In the genomic region with DNA sequence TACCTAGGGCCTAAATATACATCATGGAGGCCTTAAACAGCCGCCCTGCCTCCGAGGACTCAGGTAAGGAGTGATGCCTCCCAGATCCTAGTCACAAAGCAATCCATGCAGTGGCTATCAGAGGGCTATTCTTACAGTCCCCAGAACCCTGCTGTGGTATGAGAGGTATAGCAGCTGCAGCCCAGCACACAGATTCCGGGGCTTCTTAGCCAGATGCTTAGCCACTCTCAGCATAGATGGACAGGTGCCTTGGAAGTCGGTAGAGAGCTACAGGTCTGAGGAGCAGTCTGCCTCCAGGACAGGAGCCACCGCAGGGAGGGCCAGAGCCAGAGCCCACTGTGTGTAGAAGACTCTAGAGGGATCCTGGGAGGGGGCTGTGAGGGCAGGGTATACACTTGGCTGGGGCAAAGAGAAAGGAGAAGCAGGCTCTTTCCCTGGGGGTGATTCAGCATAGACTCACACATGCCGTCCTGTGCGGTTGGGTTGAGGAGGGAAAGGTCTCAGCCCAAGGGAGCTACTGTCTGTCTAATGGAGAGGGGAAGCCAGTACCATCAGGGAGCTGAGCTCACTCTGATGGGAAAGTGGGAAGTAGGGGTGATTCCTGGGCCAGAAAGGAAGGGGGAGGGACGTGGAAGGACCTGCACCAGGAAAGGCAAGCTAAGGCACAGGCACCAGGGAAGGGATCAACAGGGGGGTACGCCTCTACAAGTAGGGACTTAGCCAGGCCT, we compare ENCODE assay signal across 9 mouse cellular contexts. TPM values are rescaled to one million over a fixed set of nuclear protein-coding genes. Genes with fewer than 3 reads are reported as not detected.
DNase-seq lines count a peak whose midpoint lies in the region; ATAC-seq and TF ChIP-seq lines count a peak whose summit lies in the region.
"Had no signal": no experiment of that assay in that cellular context is flagged by ENCODE, and none has a peak within 500 bp of the region (broad histone marks: within the 10 kb centered on the region; RNA-seq: fewer than 3 reads in every experiment).

No protein-coding gene starts in this region.

- no peaks in the 10 kb centered on the region for H3K27me3 ChIP-seq in heart, embryonic 12.5 days (replicated peaks)
- H3K27me3 ChIP-seq in C2C12 (ENCODE audit: control insufficient read depth, insufficient read depth, insufficient read length): no peaks in the 10 kb centered on the region
- H3K27me3 ChIP-seq in forebrain, embryonic 16.5 days (replicated peaks; ENCODE audit: control insufficient read depth, insufficient read depth, low read length): no peaks in the 10 kb centered on the region
- H3K27me3 ChIP-seq in liver, postnatal 0 days (ENCODE audit: insufficient read depth, low read length): no peaks in the 10 kb centered on the region

- WGBS in heart, embryonic 12.5 days: 53% methylated on average over 9 of the region's 9 CpGs
- 73% methylated on average over 9 of the region's 9 CpGs for WGBS in forebrain, embryonic 16.5 days
- WGBS in liver, postnatal 0 days (ENCODE audit: insufficient replicate concordance): 62% methylated on average over 9 of the region's 9 CpGs

- intact Hi-C loops in heart, postnatal 25 days (cut with DNase I): no loop called here

- H3K27ac ChIP-seq in heart, embryonic 12.5 days (ENCODE audit: poor library complexity, severe bottlenecking): peak overlapping the region; percentile 96
- H3K27ac ChIP-seq in forebrain, embryonic 16.5 days (ENCODE audit: low read length): no peak overlapping the region
- H3K27ac ChIP-seq in liver, postnatal 0 days (ENCODE audit: low read depth): peak overlapping the region; percentile 87

- no peak overlapping the region for H3K4me3 ChIP-seq in heart, embryonic 12.5 days
- no peak overlapping the region for H3K4me3 ChIP-seq in C2C12 (ENCODE audit: insufficient read depth, poor library complexity, severe bottlenecking)
- H3K4me3 ChIP-seq in forebrain, embryonic 16.5 days (replicated peaks; ENCODE audit: low read length): no peak overlapping the region
- no peak overlapping the region for H3K4me3 ChIP-seq in liver, postnatal 0 days (ENCODE audit: low read depth, low read length)

- peak overlapping the region; percentile 40; the same call in 1 of the 2 replicates for H3K4me2 ChIP-seq in heart, embryonic 12.5 days
- H3K4me2 ChIP-seq in forebrain, embryonic 16.5 days (ENCODE audit: low read length): no peak overlapping the region
- H3K4me2 ChIP-seq in liver, postnatal 0 days (ENCODE audit: low read depth, low read length): peak overlapping the region; percentile 4; the same call in 1 of the 2 replicates

- no peak for ATAC-seq in heart, embryonic 12.5 days (ENCODE audit: insufficient number of reproducible peaks, low FRiP score)
- ATAC-seq in forebrain, embryonic 16.5 days: no peak
- ATAC-seq in liver, postnatal 0 days: no peak

- peaks cover 99% of the 10 kb centered on the region for H3K4me1 ChIP-seq in heart, embryonic 12.5 days (replicated peaks)
- peaks cover 42% of the 10 kb centered on the region for H3K4me1 ChIP-seq in forebrain, embryonic 16.5 days (replicated peaks; ENCODE audit: control insufficient read depth, insufficient read depth, low read length)
- peaks cover 96% of the 10 kb centered on the region for H3K4me1 ChIP-seq in liver, postnatal 0 days (ENCODE audit: insufficient read depth)

- peak overlapping the region; percentile 51 for H3ac ChIP-seq in C2C12 (ENCODE audit: control insufficient read depth, insufficient read length, low read depth)

- peaks cover 99% of the 10 kb centered on the region for H3K79me2 ChIP-seq in C2C12 (ENCODE audit: control insufficient read depth, insufficient read depth)

- H3K36me3 ChIP-seq in heart, embryonic 12.5 days: no peaks in the 10 kb centered on the region; the same call in 1 of the 2 replicates
- no peaks in the 10 kb centered on the region for H3K36me3 ChIP-seq in C2C12 (ENCODE audit: control insufficient read depth, insufficient read depth)
- no peaks in the 10 kb centered on the region for H3K36me3 ChIP-seq in forebrain, embryonic 16.5 days (ENCODE audit: control insufficient read depth, insufficient read depth)
- no peaks in the 10 kb centered on the region for H3K36me3 ChIP-seq in liver, postnatal 0 days (replicated peaks; ENCODE audit: insufficient read depth, low read length)

- H3K9ac ChIP-seq in heart, embryonic 12.5 days: peak overlapping the region; percentile 61
- H3K9ac ChIP-seq in forebrain, embryonic 16.5 days (replicated peaks; ENCODE audit: low read depth, low read length): peak overlapping the region; percentile 15; the same call in 1 of the 2 replicates
- H3K9ac ChIP-seq in liver, postnatal 0 days (replicated peaks): peak overlapping the region; percentile 35

- H3K9me3 ChIP-seq in heart, embryonic 12.5 days (replicated peaks): no peaks in the 10 kb centered on the region
- no peaks in the 10 kb centered on the region for H3K9me3 ChIP-seq in forebrain, embryonic 16.5 days (ENCODE audit: control insufficient read depth, low read length)
- H3K9me3 ChIP-seq in liver, postnatal 0 days (ENCODE audit: low read length): no peaks in the 10 kb centered on the region

- no peak for TF ChIP-seq EP300 in liver, postnatal 0 days (IDR thresholded peaks at IDR 0.05; ENCODE audit: low read depth)

- DNase-seq in heart, postnatal 25 days (ENCODE audit: low spot score): no peak
- DNase-seq in liver, postnatal 0 days: no peak
- DNase-seq in left cerebral cortex, adult 8-10 months (ENCODE audit: low spot score in 2 of 2): no peak
- DNase-seq in thymus, postnatal 4 days: no peak
- no peak for DNase-seq in cerebellum, adult 18-20 months
- DNase-seq: lung, postnatal 4 days had no signal

- H3K79me3 ChIP-seq in C2C12 (ENCODE audit: low read depth): peaks cover 82% of the 10 kb centered on the region

- no peak for TF ChIP-seq CTCF in C2C12 (IDR thresholded peaks at IDR 0.05; ENCODE audit: control insufficient read depth, insufficient read depth, insufficient read length)
- no peak for TF ChIP-seq CTCF in liver, postnatal 0 days (IDR thresholded peaks at IDR 0.05; ENCODE audit: low read depth)

TF ChIP-seq in C2C12, 6 proteins besides CTCF, POLR2A, EP300 and RAD21:
- TF ChIP-seq FOSL1 (IDR thresholded peaks at IDR 0.05; ENCODE audit: insufficient read depth, low read length, poor library complexity, severe bottlenecking): peak; percentile 56
- no peak for TF ChIP-seq MAX (IDR thresholded peaks at IDR 0.05)
- no peak for TF ChIP-seq MYOG (IDR thresholded peaks at IDR 0.05; ENCODE audit: control insufficient read depth, extremely low read depth, insufficient read length)
- peak; percentile 56 for TF ChIP-seq MYOD1 (IDR thresholded peaks at IDR 0.05; ENCODE audit: control insufficient read depth, insufficient read length, low read depth)
- TF ChIP-seq CEBPB (IDR thresholded peaks at IDR 0.05; ENCODE audit: low read depth): no peak
- no peak for TF ChIP-seq USF1 (IDR thresholded peaks at IDR 0.05; ENCODE audit: low read depth)

RNA-seq across cellular contexts. Expression of a gene that starts 27.9 kb away (rescaled TPM):
- 34.2 and 41.4 TPM in 2 replicates for polyA plus RNA-seq in heart, embryonic 12.5 days (2016; fragmentation: Nextera tagmentation; extraction: Ambion mirVana)
- total RNA-seq in heart, postnatal 25 days (2021): 10 to 100 TPM; 40.2 to 49.9 TPM
- 27.3 TPM for polyA plus RNA-seq in C2C12 (2012; fragmentation: generic; extraction: Trizol)
- 52.6 and 56.6 TPM in 2 replicates for polyA plus RNA-seq in forebrain, embryonic 16.5 days (2015; fragmentation: Nextera tagmentation; extraction: Ambion mirVana)
- 3.6 and 4.3 TPM in 2 replicates for polyA plus RNA-seq in liver, postnatal 0 days (2015; fragmentation: Nextera tagmentation; extraction: Ambion mirVana)
- 10 to 100 TPM; 90.1 to 94.2 (median 92.3) TPM for total RNA-seq in left cerebral cortex, adult 8-10 months (2022)
